Mouse (Mus musculus) megakaryocyte, adult 5-6 weeks (primary cell): ENCODE measurements around the gene Scoc. TPM values are rescaled to one million over a fixed set of nuclear protein-coding genes. Genes with fewer than 3 reads are reported as not detected.
"Not testable (repeated sequence)": the region's sequence is repeated elsewhere in the genome, so short reads cannot be mapped to it uniquely, and the experiment has no call there.

Experiments
- ATAC-seq: 2 replicates; pipeline ENCODE4 v1.8.0; 2016; ENCODE audit warnings: mild to moderate bottlenecking, inconsistent platforms; ENCODE audit not compliant: poor library complexity, severe bottlenecking
- total RNA-seq, 2 experiments: library from RNA; stranded (forward) in 1 of 2; stranded (reverse) in 1 of 2; fragments of 153-499, 151-499 nt in 1 of 2; fragments of 221-1000, 200-1000 nt in 1 of 2; gene quantifications; 2 replicates each; pipeline versions ENCODE4 v1.2.3 to v1.2.4; 2015 to 2017

Scoc gene
- 45.5 and 45.6 TPM in 2 replicates for total RNA-seq (2015)
- total RNA-seq (2017) = 18.8 TPM in 2 replicates

- no peak for ATAC-seq
Observed at GRCm38 (mm10) chr8:83458222-83458621, at the start of gene Scoc. Scoc (minus strand) TSS chr8:83458391.

GRCm38 (mm10) chr8:83459606-83460005, 1.4 kb upstream of the Scoc start:
- no peak for ATAC-seq

GRCm38 (mm10) chr8:83457121-83457520, 1.1 kb downstream of the Scoc start:
- ATAC-seq = no peak

GRCm38 (mm10) chr8:83451056-83451455, 7.1 kb downstream of the Scoc start:
- ATAC-seq = peak; percentile 92

GRCm38 (mm10) chr8:83449960-83450359, 8.2 kb downstream of the Scoc start:
- peak; percentile 45 for ATAC-seq

- ATAC-seq = no peak
Observed at GRCm38 (mm10) chr8:83443052-83443400, 15.2 kb downstream of the Scoc start.

GRCm38 (mm10) chr8:83442243-83443051, 15.7 kb downstream of the Scoc start:
- ATAC-seq = peak; percentile 97

- ATAC-seq = no peak
Observed at GRCm38 (mm10) chr8:83441656-83442242, 16.4 kb downstream of the Scoc start.

- no peak for ATAC-seq
Observed at GRCm38 (mm10) chr8:83437077-83437476, 21.1 kb downstream of the Scoc start.

- ATAC-seq = peak; percentile 53
Observed at GRCm38 (mm10) chr8:83429071-83429524, 29.1 kb downstream of the Scoc start.

- not testable (repeated sequence) for ATAC-seq
Observed at GRCm38 (mm10) chr8:83428621-83429020, 29.6 kb downstream of the Scoc start.

GRCm38 (mm10) chr8:83426949-83427348, 31.2 kb downstream of the Scoc start:
- no peak for ATAC-seq

GRCm38 (mm10) chr8:83426104-83426759, 32.0 kb downstream of the Scoc start:
- ATAC-seq = no peak

- ATAC-seq = peak; percentile 77
Observed at GRCm38 (mm10) chr8:83425202-83425601, 33.0 kb downstream of the Scoc start.

- peak; percentile 56 for ATAC-seq
Observed at GRCm38 (mm10) chr8:83423032-83423825, 35.0 kb downstream of the Scoc start.

GRCm38 (mm10) chr8:83421354-83421753, 36.8 kb downstream of the Scoc start:
- ATAC-seq = no peak

- ATAC-seq = no peak
Observed at GRCm38 (mm10) chr8:83418805-83419516, 39.2 kb downstream of the Scoc start.

- peak; percentile 67 for ATAC-seq
Observed at GRCm38 (mm10) chr8:83417970-83418369, 40.2 kb downstream of the Scoc start.

GRCm38 (mm10) chr8:83416878-83417277, 41.3 kb downstream of the Scoc start:
- no peak for ATAC-seq

GRCm38 (mm10) chr8:83408496-83408895, 49.7 kb downstream of the Scoc start:
- ATAC-seq = no peak
